Comparison of ENCODE assay signal across 8 mouse cellular contexts in genomic region chr14:73098677-73099387, GRCm38 (mm10). TPM values are rescaled to one million over a fixed set of nuclear protein-coding genes. Genes with fewer than 3 reads are reported as not detected.
DNase-seq lines count a peak whose midpoint lies in the region; ATAC-seq and TF ChIP-seq lines count a peak whose summit lies in the region.

No protein-coding gene starts in this region.

- 43% methylated on average over 10 of the region's 10 CpGs for WGBS in cerebellum, adult 2 months
- WGBS in lung, adult 2 months = 37% methylated on average over 10 of the region's 10 CpGs
- 45% methylated on average over 10 of the region's 10 CpGs for WGBS in midbrain, embryonic 11.5 days

- peak; percentile 68 for TF ChIP-seq CTCF in cerebellum, adult 2 months (IDR thresholded peaks at IDR 0.05; ENCODE audit: borderline replicate concordance, insufficient read depth, low read depth, low read length)
- TF ChIP-seq CTCF in lung, adult 2 months (IDR thresholded peaks at IDR 0.05; ENCODE audit: insufficient read depth, low read length) = peak; percentile 81

- no peak for TF ChIP-seq POLR2A in cerebellum, adult 2 months (IDR thresholded peaks at IDR 0.05; ENCODE audit: borderline replicate concordance, insufficient read depth, low read length)
- TF ChIP-seq POLR2A in lung, adult 2 months (IDR thresholded peaks at IDR 0.05; ENCODE audit: borderline replicate concordance, extremely low read depth, low read depth, low read length) = no peak

- DNase-seq in cerebellum, adult 2 months = peak in 1 of 2 experiments; percentile 15
- DNase-seq in lung, adult 2 months = no peak
- no peak for DNase-seq in lung, adult 18-20 months
- DNase-seq in c-Kit-positive CD71-positive TER-119-negative erythroid progenitor cells, embryonic 14.5 days (ENCODE audit: low read depth) = peak; percentile 62
- DNase-seq in induced T-regulatory cell, adult 2 months (ENCODE audit: low read depth) = peak; percentile 90
- peak; percentile 91 for DNase-seq in midbrain, embryonic 11.5 days (ENCODE audit: low spot score, missing footprints)
- peak; percentile 71 for DNase-seq in thymus, postnatal 14 days

- no peaks in the 10 kb centered on the region for H3K9me3 ChIP-seq in midbrain, embryonic 11.5 days (ENCODE audit: control insufficient read depth, low read length)

- H3K27ac ChIP-seq in cerebellum, adult 2 months (ENCODE audit: insufficient read depth, low read length) = no peak overlapping the region
- H3K27ac ChIP-seq in midbrain, embryonic 11.5 days (ENCODE audit: low read depth, low read length) = no peak overlapping the region

- H3K4me1 ChIP-seq in cerebellum, adult 2 months (ENCODE audit: control insufficient read depth, insufficient read depth, low read length) = no peaks in the 10 kb centered on the region
- H3K4me1 ChIP-seq in lung, adult 2 months (ENCODE audit: control insufficient read depth, insufficient read depth, low read length) = no peaks in the 10 kb centered on the region
- H3K4me1 ChIP-seq in midbrain, embryonic 11.5 days (ENCODE audit: control insufficient read depth, insufficient read depth, low read length) = no peaks in the 10 kb centered on the region

- H3K9ac ChIP-seq in midbrain, embryonic 11.5 days (ENCODE audit: low read length) = no peak overlapping the region

- no peak overlapping the region for H3K4me2 ChIP-seq in midbrain, embryonic 11.5 days

- ATAC-seq in cerebellum, adult (ENCODE audit: insufficient number of reproducible peaks, low FRiP score, low TSS enrichment) = no peak
- ATAC-seq in midbrain, embryonic 11.5 days (ENCODE audit: low FRiP score) = peak; percentile 33; the same call in 1 of the 2 replicates

- H3K36me3 ChIP-seq in midbrain, embryonic 11.5 days (ENCODE audit: control insufficient read depth, insufficient read depth, low read length) = no peaks in the 10 kb centered on the region

- no peaks in the 10 kb centered on the region for H3K27me3 ChIP-seq in cerebellum, adult 2 months (ENCODE audit: control insufficient read depth, insufficient read depth, low read length)
- H3K27me3 ChIP-seq in midbrain, embryonic 11.5 days (ENCODE audit: control insufficient read depth, insufficient read depth, low read length) = no peaks in the 10 kb centered on the region

- H3K4me3 ChIP-seq in cerebellum, adult 2 months (replicated peaks; ENCODE audit: insufficient read depth, low read depth, low read length) = no peak overlapping the region
- no peak overlapping the region for H3K4me3 ChIP-seq in lung, adult 2 months (replicated peaks; ENCODE audit: extremely low read depth, low read depth, low read length)
- no peak overlapping the region for H3K4me3 ChIP-seq in midbrain, embryonic 11.5 days (ENCODE audit: low read depth, low read length)

RNA-seq across cellular contexts. Expression of gene Rcbtb2, which starts 24.0 kb away (rescaled TPM):
- polyA plus RNA-seq in cerebellum, adult 2 months (2012; rRNA removed) = 27.0 and 30.2 TPM in 2 replicates
- polyA plus RNA-seq in lung, adult 2 months (2012; rRNA removed) = 26.3 and 28.9 TPM in 2 replicates
- 169 and 177 TPM in 2 replicates for polyA plus RNA-seq in midbrain, embryonic 11.5 days (2014; fragmentation: Nextera tagmentation; extraction: Ambion mirVana)

RNA-seq across cellular contexts. Expression of gene Cysltr2, which starts 49.9 kb away (rescaled TPM):
- 0.60 and 1.4 TPM in 2 replicates for polyA plus RNA-seq in cerebellum, adult 2 months (2012; rRNA removed)
- polyA plus RNA-seq in lung, adult 2 months (2012; rRNA removed) = 3.0 and 3.9 TPM in 2 replicates
- polyA plus RNA-seq in midbrain, embryonic 11.5 days (2014; fragmentation: Nextera tagmentation; extraction: Ambion mirVana) = not detected in 2 replicates

Comparison
In these comparisons a context has a peak if more than half of its experiments do, and no peak if none do; other contexts are left out.
1. DNase-seq: peak in c-Kit-positive CD71-positive TER-119-negative erythroid progenitor cells, embryonic 14.5 days (single experiment), induced T-regulatory cell, adult 2 months (single experiment), midbrain, embryonic 11.5 days (single experiment) and thymus, postnatal 14 days (single experiment); none in lung, adult 2 months (single experiment) and lung, adult 18-20 months (0 of 2).